Mouse (Mus musculus) thymus, adult 2 months (tissue): ENCODE measurements around the gene Gabrb3. TPM values are rescaled to one million over a fixed set of nuclear protein-coding genes. Genes with fewer than 3 reads are reported as not detected.

Experiments used
- DNase-seq: peaks from one replicate; pipeline ENCODE4 v3.0.0; 2021
- H3K27ac ChIP-seq: fragments of 200-500 bp; 2 replicates; pipeline ENCODE4 v1.5.1; 2012; ENCODE audit warnings: low read length, control low read depth; ENCODE audit not compliant: control insufficient read depth, insufficient read depth
- H3K27me3 ChIP-seq: fragments of 200-500 bp; 2 replicates; pipeline ENCODE4 v1.6.1; 2012; ENCODE audit warnings: mild to moderate bottlenecking, low read length, moderate library complexity, mixed read lengths; ENCODE audit not compliant: control insufficient read depth, insufficient read depth
- H3K36me3 ChIP-seq: fragments of 200-500 bp; 2 replicates; pipeline ENCODE4 v1.6.1; 2012; ENCODE audit warnings: mild to moderate bottlenecking, low read length, moderate library complexity; ENCODE audit not compliant: control insufficient read depth, insufficient read depth
- H3K4me1 ChIP-seq: fragments of 200-500 bp; replicated peaks from 2 replicates; pipeline ENCODE4 v1.6.1; 2012; ENCODE audit warnings: low read length; ENCODE audit not compliant: control insufficient read depth, insufficient read depth
- H3K4me3 ChIP-seq: fragments of 200-500 bp; 2 replicates; pipeline ENCODE4 v1.5.1; 2012; ENCODE audit warnings: mild to moderate bottlenecking, low read length, control low read depth, moderate library complexity; ENCODE audit not compliant: control insufficient read depth, insufficient read depth
- CTCF ChIP-seq: fragments of 200-500 bp; IDR thresholded peaks from 2 replicates; pipeline ENCODE4 v1.5.1; 2012; ENCODE audit warnings: mild to moderate bottlenecking, control low read depth, low read length, moderate library complexity, borderline replicate concordance; ENCODE audit not compliant: control insufficient read depth, poor library complexity, insufficient read depth; ENCODE audit errors: extremely low read depth
- POLR2A ChIP-seq: fragments of 200-500 bp; IDR thresholded peaks from 2 replicates; pipeline ENCODE4 v1.6.1; 2012; ENCODE audit warnings: mild to moderate bottlenecking, low read length, control low read depth, moderate library complexity; ENCODE audit not compliant: control insufficient read depth, poor library complexity, insufficient read depth; ENCODE audit errors: extremely low read depth
- WGBS: fragments of 180-500 bp; shearing (Covaris S2); methylation state at CpG from one replicate; pipeline ENCODE4 v1.1.7; 2018; 5-methylcytosine and 5-hydroxymethylcytosine counted together
- polyA plus RNA-seq: library from polyadenylated mRNA; depleted of rRNA; stranded (reverse); fragments of >200 nt; gene quantifications from 2 replicates; pipeline ENCODE4 v1.2.3, GENCODE M21; 2012

Gene Gabrb3
- polyA plus RNA-seq, 1 experiment = 0.07 TPM

DNA sequence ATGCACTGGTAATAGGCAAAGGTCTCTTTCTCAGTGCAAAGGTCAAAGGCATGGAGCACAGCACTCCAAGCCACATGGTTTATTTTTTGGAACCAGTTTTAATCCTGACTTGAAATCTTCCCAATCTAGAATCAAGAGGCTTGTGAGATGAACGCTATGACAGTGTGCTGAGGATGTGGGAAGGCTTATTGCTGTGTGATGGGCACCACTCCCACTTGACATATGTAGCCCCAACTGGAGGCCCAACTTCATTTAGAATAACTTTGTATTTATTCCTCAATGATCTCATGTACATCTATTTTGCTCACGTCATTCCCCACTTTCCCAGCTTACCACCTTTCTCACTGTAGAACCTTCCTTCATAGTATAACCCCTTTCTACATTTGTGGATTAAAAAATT, 200.5 kb downstream of the Gabrb3 start:
- WGBS = 92% methylated on average over 2 of the region's 2 CpGs
- DNase-seq = no peak
- H3K36me3 ChIP-seq = no peaks in the 10 kb centered on the region
- H3K27ac ChIP-seq = no peak overlapping the region
- H3K4me3 ChIP-seq = no peak overlapping the region
- no peaks in the 10 kb centered on the region for H3K27me3 ChIP-seq
- TF ChIP-seq POLR2A (no peak), CTCF (no peak)
- H3K4me1 ChIP-seq = no peaks in the 10 kb centered on the region

DNA sequence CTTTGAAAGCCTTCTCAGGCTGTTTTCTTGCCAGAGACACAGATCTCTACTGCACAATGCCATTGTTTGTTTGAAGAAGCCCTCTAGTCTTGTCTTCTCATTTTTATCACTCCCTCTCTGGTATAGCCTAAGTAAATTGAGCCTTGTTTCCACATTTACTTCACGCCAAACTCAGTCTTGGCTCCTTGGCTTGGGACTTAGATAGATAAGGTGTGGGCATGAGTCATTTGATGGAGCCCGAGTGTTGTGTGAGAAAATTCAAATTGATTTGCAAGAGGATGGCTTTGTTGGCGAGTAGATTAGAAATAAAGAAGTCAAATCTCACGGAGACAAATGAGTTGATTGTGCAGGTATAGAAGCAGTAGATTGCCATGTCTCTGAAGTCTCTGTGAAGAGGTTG, 204.2 kb downstream of the Gabrb3 start:
- Histone ChIP-seq H3K27me3 (no peaks in the 10 kb centered on the region), H3K27ac (no peak overlapping the region), H3K4me3 (no peak overlapping the region), H3K4me1 (no peaks in the 10 kb centered on the region), H3K36me3 (no peaks in the 10 kb centered on the region)
- no peak for DNase-seq
- 92% methylated on average over 4 of the region's 4 CpGs for WGBS
- TF ChIP-seq CTCF = no peak
- TF ChIP-seq POLR2A = no peak

- Histone ChIP-seq H3K4me1 (no peaks in the 10 kb centered on the region), H3K27ac (no peak overlapping the region), H3K27me3 (no peaks in the 10 kb centered on the region), H3K4me3 (no peak overlapping the region), H3K36me3 (no peaks in the 10 kb centered on the region)
- no peak for DNase-seq
- TF ChIP-seq CTCF = no peak
- no peak for TF ChIP-seq POLR2A
- 83% methylated on average over 4 of the region's 4 CpGs for WGBS
These were observed 215.5 kb downstream of the Gabrb3 start for GRCm38 (mm10) chr7:57635026-57635425.

DNA sequence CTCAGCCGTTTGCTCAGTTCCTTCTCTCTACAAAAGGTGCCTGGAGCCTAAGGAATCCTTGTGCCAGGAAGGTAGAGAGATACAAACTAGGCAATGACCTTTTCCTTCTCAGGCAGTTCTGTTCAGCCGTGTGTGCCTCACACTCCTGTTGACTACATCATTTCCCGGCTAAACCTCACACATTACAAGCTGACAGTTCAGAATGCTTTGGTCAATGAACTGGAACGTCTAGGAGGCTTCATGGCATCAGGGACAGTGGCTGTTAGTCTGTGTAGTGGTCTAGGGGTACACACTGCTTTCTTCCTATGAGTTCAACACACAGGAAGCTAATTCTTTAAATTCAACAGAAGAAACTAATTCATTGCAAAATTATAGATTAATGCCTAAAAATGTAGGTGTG, 216.2 kb downstream of the Gabrb3 start:
- 73% methylated on average over 4 of the region's 4 CpGs for WGBS
- no peaks in the 10 kb centered on the region for H3K4me1 ChIP-seq
- H3K27ac ChIP-seq = no peak overlapping the region
- DNase-seq = no peak
- TF ChIP-seq POLR2A (no peak), CTCF (no peak)
- H3K4me3 ChIP-seq = no peak overlapping the region
- H3K27me3 ChIP-seq = no peaks in the 10 kb centered on the region
- H3K36me3 ChIP-seq = no peaks in the 10 kb centered on the region

DNA sequence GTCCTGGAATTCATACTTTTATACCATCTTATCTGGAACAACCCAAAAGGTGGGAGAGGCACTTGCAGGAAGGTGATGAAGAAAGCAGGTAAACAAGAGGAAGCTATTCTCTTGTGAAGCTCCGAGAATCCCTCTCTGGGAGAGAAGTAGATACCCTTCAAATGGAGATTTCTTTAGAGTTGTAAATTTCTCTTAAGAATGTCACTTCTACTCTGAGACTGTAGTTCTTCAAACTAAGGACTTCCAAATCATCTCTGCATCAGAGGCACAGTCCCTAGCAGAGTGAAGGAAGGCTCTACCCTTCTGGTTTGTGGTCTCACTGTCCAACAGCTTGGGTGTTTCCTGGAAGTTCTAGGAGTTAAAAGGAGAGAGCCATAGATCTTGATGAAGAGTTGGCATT, 221.3 kb downstream of the Gabrb3 start:
- no peak overlapping the region for H3K4me3 ChIP-seq
- H3K36me3 ChIP-seq = no peaks in the 10 kb centered on the region
- H3K27ac ChIP-seq = no peak overlapping the region
- 43% methylated on average over 1 of the region's 1 CpGs for WGBS
- H3K27me3 ChIP-seq = no peaks in the 10 kb centered on the region
- TF ChIP-seq CTCF = no peak
- TF ChIP-seq POLR2A = no peak
- no peaks in the 10 kb centered on the region for H3K4me1 ChIP-seq
- DNase-seq = no peak

- Histone ChIP-seq H3K27me3 (no peaks in the 10 kb centered on the region), H3K27ac (no peak overlapping the region), H3K4me1 (no peaks in the 10 kb centered on the region), H3K4me3 (no peak overlapping the region), H3K36me3 (no peaks in the 10 kb centered on the region)
- no peak for TF ChIP-seq POLR2A
- no peak for TF ChIP-seq CTCF
- DNase-seq = no peak
- WGBS = 85% methylated on average over 2 of the region's 2 CpGs
These were observed 227.9 kb downstream of the Gabrb3 start for GRCm38 (mm10) chr7:57647345-57647744.

GRCm38 (mm10) chr7:57648136-57648755, 228.8 kb downstream of the Gabrb3 start:
- no peaks in the 10 kb centered on the region for H3K36me3 ChIP-seq
- DNase-seq = no peak
- WGBS = 92% methylated on average over 4 of the region's 4 CpGs
- H3K4me1 ChIP-seq = no peaks in the 10 kb centered on the region
- no peaks in the 10 kb centered on the region for H3K27me3 ChIP-seq
- H3K27ac ChIP-seq = no peak overlapping the region
- TF ChIP-seq POLR2A (no peak), CTCF (no peak)
- no peak overlapping the region for H3K4me3 ChIP-seq
